Mouse (Mus musculus): ENCODE measurements around the gene Ints7.

- TF ChIP-seq EP300 (IDR thresholded peaks at IDR 0.05; ENCODE audit: low read depth) (no peak), CTCF (IDR thresholded peaks at IDR 0.05; ENCODE audit: low read depth) (no peak)
Measured at GRCm38 (mm10) chr1:191628457-191629169, 53.2 kb downstream of the Ints7 start.

Data from liver, embryonic 14.5 days (tissue).